Mouse (Mus musculus) neural tube, embryonic 11.5 days (tissue): ENCODE measurements around the gene Ank. TPM values are rescaled to one million over a fixed set of nuclear protein-coding genes. Genes with fewer than 3 reads are reported as not detected.
A peak's percentile ranks its signal among the peaks of the same experiment; 100 is the strongest.

Experiments used
- ATAC-seq: fragments of 200-750 bp; cut with Nextera tagmentation; 2 replicates; pipeline ENCODE4 v1.8.0; 2017; ENCODE audit warnings: moderate number of reproducible peaks, mild to moderate bottlenecking, moderate TSS enrichment, moderate library complexity; ENCODE audit not compliant: insufficient read depth, low FRiP score, low TSS enrichment
- DNase-seq: peaks from one replicate; pipeline ENCODE4 v3.0.0-alpha.2; 2015; ENCODE audit warnings: low spot score
- H3K27ac ChIP-seq: fragments of 300-500 bp; sonication (generic); 2 replicates; pipeline ENCODE4 v1.5.1; 2014; ENCODE audit warnings: low read depth, mild to moderate bottlenecking, low read length
- H3K27me3 ChIP-seq: fragments of 300-500 bp; sonication (generic); 2 replicates; pipeline ENCODE4 v1.6.1; 2014; ENCODE audit warnings: mild to moderate bottlenecking, low read length, mixed read lengths; ENCODE audit not compliant: control insufficient read depth, insufficient read depth
- H3K36me3 ChIP-seq: fragments of 300-500 bp; sonication (generic); 2 replicates; pipeline ENCODE4 v1.6.1; 2014; ENCODE audit warnings: mild to moderate bottlenecking, low read length, moderate library complexity, mixed read lengths; ENCODE audit not compliant: control insufficient read depth, insufficient read depth
- H3K4me1 ChIP-seq: fragments of 300-500 bp; sonication (generic); 2 replicates; pipeline ENCODE4 v1.6.1; 2014; ENCODE audit warnings: low read length, mixed read lengths; ENCODE audit not compliant: control insufficient read depth, insufficient read depth
- H3K4me2 ChIP-seq: fragments of 300-500 bp; sonication (generic); 2 replicates; pipeline ENCODE4 v1.6.1; 2014; ENCODE audit warnings: low read depth, mild to moderate bottlenecking, moderate library complexity
- H3K4me3 ChIP-seq: fragments of 300-500 bp; sonication (generic); 2 replicates; pipeline ENCODE4 v1.5.1; 2014; ENCODE audit warnings: low read depth, low read length
- H3K9ac ChIP-seq: fragments of 300-500 bp; sonication (generic); 2 replicates; pipeline ENCODE4 v1.6.1; 2014; ENCODE audit warnings: mild to moderate bottlenecking, low read length
- H3K9me3 ChIP-seq: fragments of 300-500 bp; sonication (generic); 2 replicates; pipeline ENCODE4 v1.6.1; 2016; ENCODE audit warnings: low read length; ENCODE audit not compliant: control insufficient read depth
- WGBS: fragments of 180-500 bp; shearing (Covaris S2); extraction: QIAGEN DNeasy Blood & Tissue Kit; methylation state at CpG from one replicate; pipeline ENCODE4 v1.1.7; 2014; 5-methylcytosine and 5-hydroxymethylcytosine counted together
- polyA plus RNA-seq: library from polyadenylated mRNA; unstranded; fragments of >200 nt; fragmentation: Nextera tagmentation; extraction: Ambion mirVana; gene quantifications from 2 replicates; pipeline ENCODE4 v1.2.1, GENCODE M21; 2014

The Ank gene
- polyA plus RNA-seq, 1 experiment from 2014 or later = 12.9 TPM

DNA sequence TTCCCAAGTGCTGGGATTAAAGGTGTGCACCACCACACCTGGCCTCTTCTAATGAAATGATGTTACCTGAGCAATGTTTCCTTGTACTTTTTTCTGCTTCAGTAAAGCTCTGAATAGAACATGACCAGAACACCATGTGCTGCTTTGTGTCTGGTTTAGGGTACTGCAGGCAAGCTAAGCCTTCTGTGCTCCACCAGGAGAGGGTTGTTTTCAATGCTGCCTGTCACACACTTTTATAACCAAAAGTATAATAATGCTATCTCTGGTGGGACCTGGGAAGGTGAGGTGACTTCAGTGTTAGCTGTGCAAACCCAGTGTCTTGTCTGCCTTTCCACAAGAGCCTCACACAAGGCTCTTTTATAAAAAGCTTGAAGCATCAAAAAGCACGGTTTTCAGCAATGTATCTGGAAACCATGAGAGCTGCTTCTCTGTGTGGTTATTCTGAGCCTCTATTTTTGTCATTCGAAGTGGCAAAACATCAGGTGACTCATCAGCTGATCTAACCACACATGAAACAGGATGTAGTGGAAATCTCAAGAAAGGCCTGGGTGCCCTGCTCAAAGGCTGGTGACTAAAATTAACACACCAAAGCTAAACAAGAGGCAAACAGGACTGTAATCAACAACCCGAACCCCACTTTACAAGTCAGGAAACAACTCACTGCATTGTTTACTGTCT, 130.1 kb downstream of the Ank start:
- WGBS = 79% methylated on average over 3 of the region's 3 CpGs
- H3K27ac ChIP-seq = no peak overlapping the region
- H3K27me3 ChIP-seq = no peaks in the 10 kb centered on the region
- H3K9ac ChIP-seq = no peak overlapping the region
- no peaks in the 10 kb centered on the region for H3K4me1 ChIP-seq
- ATAC-seq = no peak
- H3K9me3 ChIP-seq = no peaks in the 10 kb centered on the region
- no peak overlapping the region for H3K4me2 ChIP-seq
- H3K36me3 ChIP-seq = no peaks in the 10 kb centered on the region
- no peak for DNase-seq
- H3K4me3 ChIP-seq = no peak overlapping the region

GRCm38 (mm10) chr15:27597516-27597915, 131.0 kb downstream of the Ank start:
- Histone ChIP-seq H3K36me3 (no peaks in the 10 kb centered on the region), H3K4me3 (no peak overlapping the region), H3K27me3 (no peaks in the 10 kb centered on the region), H3K4me1 (no peaks in the 10 kb centered on the region), H3K4me2 (no peak overlapping the region), H3K27ac (no peak overlapping the region), H3K9ac (no peak overlapping the region), H3K9me3 (no peaks in the 10 kb centered on the region)
- ATAC-seq (no peak), DNase-seq (no peak)
- 84% methylated on average over 4 of the region's 4 CpGs for WGBS

DNA sequence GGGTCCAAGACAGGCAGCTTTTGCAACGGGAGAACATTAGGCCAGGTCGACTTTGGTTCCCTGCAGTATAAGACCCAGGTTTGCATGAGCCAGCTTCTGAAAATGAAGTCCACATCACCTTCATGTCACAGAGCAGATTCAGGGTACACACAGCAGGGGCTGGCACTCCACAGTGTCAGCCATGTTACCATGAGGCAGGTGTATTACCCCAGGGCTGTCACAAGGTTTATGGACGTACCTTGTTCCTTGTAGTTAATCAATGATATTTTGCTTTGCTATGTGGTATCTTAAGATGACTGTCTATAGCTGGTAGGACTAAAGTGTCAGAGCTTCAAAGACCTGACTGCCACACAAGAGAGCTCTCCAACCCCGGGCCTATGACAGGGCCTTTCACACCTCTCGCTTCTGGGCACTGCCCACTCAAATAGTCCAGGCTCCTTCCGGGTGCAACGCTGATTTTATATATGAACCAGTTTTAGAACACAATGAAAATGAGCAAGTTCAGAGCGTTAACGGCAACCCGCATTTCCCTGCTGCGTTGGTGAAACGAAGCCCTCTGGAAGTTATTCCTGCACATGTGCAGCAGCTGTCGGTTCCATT, 132.4 kb downstream of the Ank start:
- ATAC-seq = no peak
- H3K4me2 ChIP-seq = no peak overlapping the region
- no peaks in the 10 kb centered on the region for H3K4me1 ChIP-seq
- no peak overlapping the region for H3K9ac ChIP-seq
- no peaks in the 10 kb centered on the region for H3K36me3 ChIP-seq
- H3K27me3 ChIP-seq = no peaks in the 10 kb centered on the region
- no peak overlapping the region for H3K4me3 ChIP-seq
- H3K27ac ChIP-seq = no peak overlapping the region
- WGBS = 94% methylated on average over 13 of the region's 13 CpGs
- H3K9me3 ChIP-seq = no peaks in the 10 kb centered on the region
- no peak for DNase-seq

GRCm38 (mm10) chr15:27600524-27600923, 134.0 kb downstream of the Ank start:
- H3K9ac ChIP-seq = no peak overlapping the region
- ATAC-seq (no peak), DNase-seq (no peak)
- H3K4me3 ChIP-seq = no peak overlapping the region
- 92% methylated on average over 5 of the region's 5 CpGs for WGBS
- H3K4me2 ChIP-seq = no peak overlapping the region
- no peak overlapping the region for H3K27ac ChIP-seq
- no peaks in the 10 kb centered on the region for H3K36me3 ChIP-seq
- no peaks in the 10 kb centered on the region for H3K27me3 ChIP-seq
- H3K9me3 ChIP-seq = no peaks in the 10 kb centered on the region
- H3K4me1 ChIP-seq = no peaks in the 10 kb centered on the region

DNA sequence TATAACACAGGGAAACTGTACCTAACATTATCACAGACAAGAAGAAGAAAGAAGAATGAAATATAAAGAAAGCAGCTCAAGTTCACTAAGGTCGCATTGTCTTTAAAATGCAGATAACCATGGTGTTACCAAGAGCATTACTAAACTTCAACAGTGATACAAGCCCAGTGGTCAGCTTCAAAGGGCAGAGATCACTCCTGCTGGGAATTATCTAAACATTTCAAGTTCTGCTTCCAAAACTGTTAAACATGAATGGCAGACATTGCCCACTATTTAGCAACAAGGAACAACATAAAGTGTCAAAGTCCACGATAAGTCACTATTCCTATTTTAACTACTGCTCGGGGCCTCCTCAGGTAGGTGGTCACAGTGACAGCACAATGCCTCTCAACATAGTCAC, 138.1 kb downstream of the Ank start:
- Histone ChIP-seq H3K9me3 (no peaks in the 10 kb centered on the region), H3K9ac (no peak overlapping the region), H3K36me3 (no peaks in the 10 kb centered on the region), H3K4me3 (no peak overlapping the region), H3K4me2 (no peak overlapping the region), H3K27me3 (no peaks in the 10 kb centered on the region), H3K4me1 (no peaks in the 10 kb centered on the region), H3K27ac (no peak overlapping the region)
- DNase-seq (no peak), ATAC-seq (no peak)
- 94% methylated on average over 3 of the region's 3 CpGs for WGBS

GRCm38 (mm10) chr15:27605252-27605651, 138.8 kb downstream of the Ank start:
- H3K4me1 ChIP-seq = no peaks in the 10 kb centered on the region
- H3K9me3 ChIP-seq = no peaks in the 10 kb centered on the region
- no peak overlapping the region for H3K4me2 ChIP-seq
- WGBS = 85% methylated on average over 3 of the region's 3 CpGs
- DNase-seq (no peak), ATAC-seq (no peak)
- no peak overlapping the region for H3K4me3 ChIP-seq
- no peak overlapping the region for H3K27ac ChIP-seq
- H3K27me3 ChIP-seq = no peaks in the 10 kb centered on the region
- no peak overlapping the region for H3K9ac ChIP-seq
- no peaks in the 10 kb centered on the region for H3K36me3 ChIP-seq

DNA sequence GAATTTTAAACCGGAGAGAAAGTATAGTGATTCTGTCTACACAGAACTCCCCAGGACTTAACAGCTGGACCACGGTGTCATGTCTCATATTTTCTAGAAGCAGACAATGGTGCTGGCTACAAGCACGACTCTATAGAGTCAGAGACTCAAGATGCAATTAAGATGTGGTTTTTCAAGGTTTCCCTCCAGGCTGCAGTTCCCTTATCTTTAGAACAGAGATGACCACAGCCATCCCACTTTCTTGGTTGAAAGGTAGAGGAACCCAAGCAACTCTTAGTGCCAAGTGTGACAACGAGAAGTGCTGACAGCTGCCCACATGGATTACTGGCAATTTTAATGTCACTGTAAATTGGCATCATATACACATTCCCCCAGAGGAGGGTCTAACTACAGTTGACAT, 143.1 kb downstream of the Ank start:
- Histone ChIP-seq H3K4me1 (no peaks in the 10 kb centered on the region), H3K36me3 (no peaks in the 10 kb centered on the region), H3K9me3 (no peaks in the 10 kb centered on the region), H3K27me3 (no peaks in the 10 kb centered on the region), H3K9ac (no peak overlapping the region), H3K4me2 (no peak overlapping the region), H3K4me3 (no peak overlapping the region), H3K27ac (no peak overlapping the region)
- no peak for ATAC-seq
- no peak for DNase-seq
- WGBS = 83% methylated on average over 4 of the region's 4 CpGs

GRCm38 (mm10) chr15:27612533-27613221, 146.2 kb downstream of the Ank start:
- Histone ChIP-seq H3K4me2 (no peak overlapping the region), H3K4me1 (no peaks in the 10 kb centered on the region), H3K9ac (no peak overlapping the region), H3K27me3 (no peaks in the 10 kb centered on the region), H3K4me3 (no peak overlapping the region), H3K36me3 (no peaks in the 10 kb centered on the region), H3K9me3 (no peaks in the 10 kb centered on the region), H3K27ac (no peak overlapping the region)
- ATAC-seq = peak; percentile 86
- 48% methylated on average over 6 of the region's 6 CpGs for WGBS
- peak; percentile 74 for DNase-seq

GRCm38 (mm10) chr15:27613255-27613654, 146.8 kb downstream of the Ank start:
- H3K36me3 ChIP-seq = no peaks in the 10 kb centered on the region
- 92% methylated on average over 4 of the region's 4 CpGs for WGBS
- no peak overlapping the region for H3K4me2 ChIP-seq
- no peak overlapping the region for H3K27ac ChIP-seq
- H3K27me3 ChIP-seq = no peaks in the 10 kb centered on the region
- H3K4me3 ChIP-seq = no peak overlapping the region
- no peak overlapping the region for H3K9ac ChIP-seq
- no peaks in the 10 kb centered on the region for H3K4me1 ChIP-seq
- ATAC-seq (no peak), DNase-seq (no peak)
- H3K9me3 ChIP-seq = no peaks in the 10 kb centered on the region
